Mouse (Mus musculus) heart, postnatal 0 days (tissue): Measurements from ENCODE around the gene Leng8. TPM values are rescaled to one million over a fixed set of nuclear protein-coding genes. Genes with fewer than 3 reads are reported as not detected.

ENCODE experiments used
- ATAC-seq: fragments of 200-750 bp; cut with Nextera tagmentation; 2 replicates; pipeline ENCODE4 v1.8.0; 2017; ENCODE audit warnings: low read depth, moderate number of reproducible peaks, moderate library complexity; ENCODE audit not compliant: insufficient read depth
- DNase-seq: peaks from one replicate; pipeline ENCODE4 v3.0.0-alpha.2; 2016; ENCODE audit warnings: low spot score
- H3K27ac ChIP-seq: fragments of 300-500 bp; sonication (generic); 2 replicates; pipeline ENCODE4 v1.5.1; 2014; ENCODE audit warnings: low read depth, mild to moderate bottlenecking
- H3K27me3 ChIP-seq: fragments of 300-500 bp; sonication (generic); 2 replicates; pipeline ENCODE4 v1.6.1; 2014; ENCODE audit warnings: low read length, mixed read lengths; ENCODE audit not compliant: control insufficient read depth, insufficient read depth
- H3K36me3 ChIP-seq: fragments of 300-500 bp; sonication (generic); replicated peaks from 2 replicates; pipeline ENCODE4 v1.6.1; 2014; ENCODE audit warnings: low read length, mixed read lengths; ENCODE audit not compliant: control insufficient read depth, insufficient read depth
- H3K4me1 ChIP-seq: fragments of 300-500 bp; sonication (generic); 2 replicates; pipeline ENCODE4 v1.6.1; 2014; ENCODE audit warnings: antibody characterized with exemption; ENCODE audit not compliant: control insufficient read depth, insufficient read depth
- H3K4me2 ChIP-seq: fragments of 300-500 bp; sonication (generic); 2 replicates; pipeline ENCODE4 v1.6.1; 2014; ENCODE audit warnings: low read depth, mild to moderate bottlenecking, low read length, moderate library complexity
- H3K4me3 ChIP-seq: fragments of 300-500 bp; sonication (generic); 2 replicates; pipeline ENCODE4 v1.5.1; 2014; ENCODE audit warnings: low read depth, low read length
- H3K9ac ChIP-seq: fragments of 300-500 bp; sonication (generic); replicated peaks from 2 replicates; pipeline ENCODE4 v1.6.1; 2014; ENCODE audit warnings: low read depth, low read length, mixed read lengths
- H3K9me3 ChIP-seq: fragments of 300-500 bp; sonication (generic); replicated peaks from 2 replicates; pipeline ENCODE4 v1.6.1; 2016; ENCODE audit warnings: low read length; ENCODE audit not compliant: control insufficient read depth
- CTCF ChIP-seq: IDR thresholded peaks from 2 replicates; pipeline ENCODE4 v1.5.1; 2016; ENCODE audit warnings: antibody characterized with exemption, control low read depth, low read depth
- EP300 ChIP-seq: IDR thresholded peaks from 2 replicates; pipeline ENCODE4 v1.6.1; 2016; ENCODE audit warnings: antibody characterized with exemption, low read depth
- WGBS: fragments of 180-500 bp; shearing (Covaris S2); extraction: QIAGEN DNeasy Blood & Tissue Kit; methylation state at CpG from one replicate; pipeline ENCODE4 v1.1.7; 2014; 5-methylcytosine and 5-hydroxymethylcytosine counted together
- polyA plus RNA-seq: library from polyadenylated mRNA; unstranded; fragments of >200 nt; fragmentation: Nextera tagmentation; extraction: Ambion mirVana; gene quantifications from 2 replicates; pipeline ENCODE4 v1.2.1, GENCODE M21; 2015
- total RNA-seq: library from RNA; depleted of rRNA; stranded (reverse); fragments of >200 nt; gene quantifications from 2 replicates; pipeline ENCODE4 v1.2.3, GENCODE M21; 2014; ENCODE audit warnings: low replicate concordance

The Leng8 gene
- total and polyA plus RNA-seq, 2 experiments from 2014 or later = 16.0 to 112 TPM

GRCm38 (mm10) chr7:4124315-4124759 lies 12.5 kb upstream of the Leng8 start:
- no peak overlapping the region for H3K9ac ChIP-seq
- no peak overlapping the region for H3K27ac ChIP-seq
- H3K4me1 ChIP-seq = peaks cover 11% of the 10 kb centered on the region; the same call in 1 of the 2 replicates
- TF ChIP-seq CTCF (0 out of 2 replicates have a peak, but pooled peaks have one; percentile 4), EP300 (no peak)
- WGBS = 6% methylated on average over 10 of the region's 10 CpGs
- DNase-seq = peak; percentile 34
- peak; percentile 27 for ATAC-seq
- no peaks in the 10 kb centered on the region for H3K9me3 ChIP-seq
- H3K36me3 ChIP-seq = no peaks in the 10 kb centered on the region
- peaks cover 14% of the 10 kb centered on the region for H3K27me3 ChIP-seq
- H3K4me3 ChIP-seq = no peak overlapping the region
- H3K4me2 ChIP-seq = no peak overlapping the region

DNA sequence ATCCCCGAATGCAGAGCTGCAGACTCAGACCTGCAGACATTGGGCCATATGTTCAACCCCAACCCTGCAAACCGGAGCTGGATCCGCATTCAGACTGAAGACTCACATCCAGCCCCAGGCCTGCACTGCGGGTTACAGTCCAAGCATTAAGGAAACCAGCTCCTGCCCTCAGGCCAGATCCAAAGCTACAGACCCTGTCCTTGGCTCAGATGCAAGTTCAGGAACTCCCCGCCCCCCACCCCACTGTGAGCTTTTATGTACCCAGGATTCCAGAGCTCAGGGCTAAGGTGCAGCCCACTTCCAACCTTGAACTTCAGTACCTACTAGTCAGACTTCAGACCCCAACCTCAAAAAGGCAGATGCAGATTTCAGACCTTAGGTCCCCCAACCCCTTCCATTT lies 12.0 kb upstream of the Leng8 start:
- Histone ChIP-seq H3K27me3 (peaks cover 9% of the 10 kb centered on the region), H3K36me3 (no peaks in the 10 kb centered on the region), H3K4me3 (no peak overlapping the region), H3K4me2 (no peak overlapping the region), H3K4me1 (peaks cover 11% of the 10 kb centered on the region; the same call in 1 of the 2 replicates), H3K9me3 (no peaks in the 10 kb centered on the region), H3K9ac (no peak overlapping the region), H3K27ac (no peak overlapping the region)
- 24% methylated on average over 5 of the region's 5 CpGs for WGBS
- TF ChIP-seq CTCF (no peak), EP300 (no peak)
- ATAC-seq (no peak), DNase-seq (no peak)

DNA sequence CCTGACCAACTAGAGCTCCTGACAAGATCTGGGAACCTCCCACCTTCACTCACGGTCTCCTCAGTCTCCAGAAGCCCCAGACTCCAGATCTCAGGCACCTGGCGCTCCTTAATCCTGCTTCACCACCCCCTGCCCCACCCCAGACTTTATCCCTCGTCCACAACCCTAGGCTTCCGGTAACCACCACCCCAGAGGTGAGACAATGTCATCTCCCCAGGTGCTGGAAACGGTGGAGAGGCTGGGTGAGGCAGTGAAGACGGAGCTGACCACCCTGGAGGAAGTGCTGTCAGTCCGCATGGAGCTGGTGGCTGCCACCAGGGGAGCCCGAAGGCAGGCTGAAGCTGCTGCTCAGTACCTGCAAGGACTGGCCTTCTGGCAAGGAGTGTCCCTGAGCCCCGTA lies 11.5 kb upstream of the Leng8 start:
- no peak overlapping the region for H3K4me2 ChIP-seq
- 22% methylated on average over 9 of the region's 9 CpGs for WGBS
- TF ChIP-seq EP300 (no peak), CTCF (no peak)

GRCm38 (mm10) chr7:4126992-4127785 lies 9.7 kb upstream of the Leng8 start:
- H3K4me1 ChIP-seq = peaks cover 11% of the 10 kb centered on the region; the same call in 1 of the 2 replicates
- no peak overlapping the region for H3K4me3 ChIP-seq
- ATAC-seq (no peak), DNase-seq (no peak)
- H3K9me3 ChIP-seq = no peaks in the 10 kb centered on the region
- H3K27ac ChIP-seq = no peak overlapping the region
- H3K9ac ChIP-seq = no peak overlapping the region
- TF ChIP-seq CTCF (no peak), EP300 (no peak)
- WGBS = 80% methylated on average over 11 of the region's 11 CpGs
- H3K4me2 ChIP-seq = no peak overlapping the region
- no peaks in the 10 kb centered on the region for H3K27me3 ChIP-seq
- no peaks in the 10 kb centered on the region for H3K36me3 ChIP-seq

More for the DNA sequence above, 11.5 kb upstream of the Leng8 start:
- no peaks in the 10 kb centered on the region for H3K9me3 ChIP-seq
- no peaks in the 10 kb centered on the region for H3K36me3 ChIP-seq
- no peak overlapping the region for H3K27ac ChIP-seq
- peaks cover 11% of the 10 kb centered on the region; the same call in 1 of the 2 replicates for H3K4me1 ChIP-seq
- DNase-seq = no peak
- 0 out of 2 replicates have a peak, but pooled peaks cover 5% of the 10 kb centered on the region for H3K27me3 ChIP-seq
- no peak overlapping the region for H3K4me3 ChIP-seq
- no peak overlapping the region for H3K9ac ChIP-seq
- no peak for ATAC-seq

- DNase-seq (no peak), ATAC-seq (no peak)
- Histone ChIP-seq H3K36me3 (no peaks in the 10 kb centered on the region), H3K4me3 (no peak overlapping the region), H3K27me3 (no peaks in the 10 kb centered on the region), H3K9me3 (no peaks in the 10 kb centered on the region), H3K4me1 (peaks cover 11% of the 10 kb centered on the region; the same call in 1 of the 2 replicates), H3K4me2 (no peak overlapping the region), H3K9ac (no peak overlapping the region), H3K27ac (no peak overlapping the region)
- WGBS = 82% methylated on average over 4 of the region's 4 CpGs
- TF ChIP-seq EP300 (no peak), CTCF (no peak)
These were observed 8.9 kb upstream of the Leng8 start for GRCm38 (mm10) chr7:4127894-4128293.
